Comparison of ENCODE assay signal across 21 mouse cellular contexts in the genomic region with DNA sequence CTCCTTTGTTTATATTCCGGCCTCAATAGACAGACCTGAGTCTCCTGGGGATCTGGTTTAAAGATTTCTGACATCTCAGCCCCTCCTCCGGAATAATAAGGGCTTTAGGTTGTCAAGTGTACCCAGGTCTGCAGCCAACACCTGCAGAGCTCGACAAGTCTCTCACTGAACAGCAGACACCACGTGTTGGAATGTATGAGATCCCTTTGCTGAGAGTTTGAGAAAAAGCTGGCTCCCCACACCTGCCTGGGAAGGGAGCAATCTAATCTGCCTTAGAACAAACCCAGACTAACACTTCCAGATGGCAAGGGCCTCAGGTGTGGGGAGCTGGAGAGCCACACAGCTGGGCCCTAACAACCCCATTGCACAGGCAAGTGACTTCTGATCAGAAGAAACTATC.
DNase-seq lines count a peak whose midpoint lies in the region; ATAC-seq and TF ChIP-seq lines count a peak whose summit lies in the region.
"Had no signal": no experiment of that assay in that cellular context is flagged by ENCODE, and none has a peak within 500 bp of the region (broad histone marks: within the 10 kb centered on the region; RNA-seq: fewer than 3 reads in every experiment).

No protein-coding gene starts in this region.

- H3K4me3 ChIP-seq in lung, embryonic 14.5 days (ENCODE audit: low read depth, low read length) = no peak overlapping the region
- H3K4me3 ChIP-seq in embryonic facial prominence, embryonic 11.5 days (ENCODE audit: low read depth, low read length) = no peak overlapping the region
- no peak overlapping the region for H3K4me3 ChIP-seq in limb, embryonic 14.5 days (replicated peaks; ENCODE audit: low read length)
- H3K4me3 ChIP-seq: erythroblast, embryonic 14.5 days; heart, embryonic 10.5 days; megakaryocyte, embryonic 14.5 days; neural tube, embryonic 15.5 days had no signal

- peak overlapping the region; percentile 83 for H3K27ac ChIP-seq in lung, embryonic 14.5 days (ENCODE audit: low read depth)
- no peak overlapping the region for H3K27ac ChIP-seq in embryonic facial prominence, embryonic 11.5 days (replicated peaks; ENCODE audit: low read depth, low read length)
- H3K27ac ChIP-seq in limb, embryonic 14.5 days (replicated peaks; ENCODE audit: low read depth, low read length) = 0 out of 2 replicates have a peak overlapping the region, but pooled peaks have one; percentile 33
- H3K27ac ChIP-seq: neural tube, embryonic 15.5 days had no signal

- H3K27me3 ChIP-seq in lung, embryonic 14.5 days (ENCODE audit: insufficient read depth, low read length) = no peaks in the 10 kb centered on the region
- no peaks in the 10 kb centered on the region for H3K27me3 ChIP-seq in embryonic facial prominence, embryonic 11.5 days (ENCODE audit: control insufficient read depth, insufficient read depth, low read length)
- no peaks in the 10 kb centered on the region for H3K27me3 ChIP-seq in limb, embryonic 14.5 days (ENCODE audit: control insufficient read depth, insufficient read depth, low read length)
- H3K27me3 ChIP-seq: neural tube, embryonic 15.5 days had no signal

- intact Hi-C loops in heart, postnatal 36 days (cut with DNase I) = no loop called here

- H3K9ac ChIP-seq in lung, embryonic 14.5 days = no peak overlapping the region
- no peak overlapping the region for H3K9ac ChIP-seq in embryonic facial prominence, embryonic 11.5 days (replicated peaks; ENCODE audit: low read length)
- H3K9ac ChIP-seq in limb, embryonic 14.5 days (ENCODE audit: low read depth, low read length, severe bottlenecking) = no peak overlapping the region
- H3K9ac ChIP-seq: neural tube, embryonic 15.5 days had no signal

- WGBS in lung, embryonic 14.5 days = 16% methylated on average over 4 of the region's 4 CpGs
- WGBS in embryonic facial prominence, embryonic 11.5 days = 20% methylated on average over 4 of the region's 4 CpGs
- 21% methylated on average over 4 of the region's 4 CpGs for WGBS in limb, embryonic 14.5 days

- 0 out of 2 replicates have a peak, but pooled peaks cover 5% of the 10 kb centered on the region for H3K4me1 ChIP-seq in lung, embryonic 14.5 days (ENCODE audit: insufficient read depth)
- no peaks in the 10 kb centered on the region for H3K4me1 ChIP-seq in embryonic facial prominence, embryonic 11.5 days (ENCODE audit: control insufficient read depth, insufficient read depth, low read length)
- peaks cover 25% of the 10 kb centered on the region for H3K4me1 ChIP-seq in limb, embryonic 14.5 days (ENCODE audit: control insufficient read depth, insufficient read depth, low read length)

- no peak for TF ChIP-seq CTCF in lung, embryonic 14.5 days (IDR thresholded peaks at IDR 0.05; ENCODE audit: low read depth)

- H3K4me2 ChIP-seq in lung, embryonic 14.5 days = no peak overlapping the region
- no peak overlapping the region for H3K4me2 ChIP-seq in embryonic facial prominence, embryonic 11.5 days (ENCODE audit: low read depth, low read length)
- no peak overlapping the region for H3K4me2 ChIP-seq in limb, embryonic 14.5 days (replicated peaks; ENCODE audit: low read depth, low read length, severe bottlenecking)
- H3K4me2 ChIP-seq: liver, embryonic 11.5 days; neural tube, embryonic 15.5 days had no signal

- no peak for TF ChIP-seq POLR2A in limb, embryonic 14.5 days (IDR thresholded peaks at IDR 0.05; ENCODE audit: borderline replicate concordance, extremely low read depth, insufficient read depth, insufficient read length)

- no peaks in the 10 kb centered on the region for H3K36me3 ChIP-seq in lung, embryonic 14.5 days (ENCODE audit: insufficient read depth)
- H3K36me3 ChIP-seq in embryonic facial prominence, embryonic 11.5 days (replicated peaks; ENCODE audit: control insufficient read depth, insufficient read depth, low read depth, low read length) = no peaks in the 10 kb centered on the region
- H3K36me3 ChIP-seq in limb, embryonic 14.5 days (ENCODE audit: control insufficient read depth, insufficient read depth, low read length) = no peaks in the 10 kb centered on the region
- H3K36me3 ChIP-seq: G1E; heart, embryonic 10.5 days; neural tube, embryonic 15.5 days had no signal

- H3K9me3 ChIP-seq in lung, embryonic 14.5 days (ENCODE audit: low read depth, low read length) = no peaks in the 10 kb centered on the region
- no peaks in the 10 kb centered on the region for H3K9me3 ChIP-seq in embryonic facial prominence, embryonic 11.5 days (replicated peaks; ENCODE audit: control insufficient read depth, low read length)
- no peaks in the 10 kb centered on the region for H3K9me3 ChIP-seq in limb, embryonic 14.5 days (ENCODE audit: control insufficient read depth, low read length)
- H3K9me3 ChIP-seq: G1E; heart, embryonic 10.5 days; megakaryocyte, embryonic 14.5 days; neural tube, embryonic 15.5 days had no signal

- DNase-seq in lung, embryonic 14.5 days = peak; percentile 30
- no peak for DNase-seq in lung, postnatal 14 days
- peak; percentile 33 for DNase-seq in embryonic facial prominence, embryonic 11.5 days (ENCODE audit: low spot score)
- no peak for DNase-seq in limb, embryonic 14.5 days (ENCODE audit: low spot score)
- peak; percentile 51 to 70 for DNase-seq in thymus, postnatal 10 days (ENCODE audit: low spot score in 2 of 2)
- no peak for DNase-seq in heart, postnatal 36 days
- no peak for DNase-seq in right cerebral cortex, adult 18-20 months
- DNase-seq: adrenal gland, postnatal 25 days; cerebellum, postnatal 36 days; gastrocnemius, postnatal 14 days; kidney, adult 11 months; retina, postnatal 1 day; spleen, adult 18-20 months had no signal

- ATAC-seq in lung, embryonic 14.5 days (ENCODE audit: insufficient read depth) = peak; percentile 47; the same call in 1 of the 2 replicates
- peak; percentile 50; the same call in 1 of the 2 replicates for ATAC-seq in embryonic facial prominence, embryonic 11.5 days (replicated peaks; ENCODE audit: insufficient number of reproducible peaks, low FRiP score, low TSS enrichment, low read depth)
- ATAC-seq in limb, embryonic 14.5 days (ENCODE audit: low FRiP score, low read depth) = no peak
- no peak for ATAC-seq in megakaryocyte-erythroid progenitor cell, adult 5-6 weeks (replicated peaks; ENCODE audit: low FRiP score, low TSS enrichment, poor library complexity, severe bottlenecking)
- ATAC-seq: forebrain, embryonic 16.5 days had no signal

Comparison
In these comparisons a context has a peak if more than half of its experiments do, and no peak if none do; other contexts are left out.
1. DNase-seq: peak in lung, embryonic 14.5 days (single experiment), embryonic facial prominence, embryonic 11.5 days (single experiment) and thymus, postnatal 10 days (2 of 2); none in lung, postnatal 14 days (single experiment), limb, embryonic 14.5 days (single experiment), heart, postnatal 36 days (0 of 2) and right cerebral cortex, adult 18-20 months (single experiment).
2. ATAC-seq: peak in lung, embryonic 14.5 days (single experiment) and embryonic facial prominence, embryonic 11.5 days (single experiment); none in limb, embryonic 14.5 days (single experiment) and megakaryocyte-erythroid progenitor cell, adult 5-6 weeks (single experiment).